Mouse (Mus musculus): ENCODE data around the gene Slc25a19. TPM values are rescaled to one million over a fixed set of nuclear protein-coding genes. Genes with fewer than 3 reads are reported as not detected.
"Not testable (repeated sequence)": the region's sequence is repeated elsewhere in the genome, so short reads cannot be mapped to it uniquely, and the experiment has no call there.

The Slc25a19 gene
- polyA plus RNA-seq, 1 experiment from 2014 or later = 24.3 TPM

- H3K4me2 ChIP-seq (replicated peaks; ENCODE audit: low read depth, low read length); H3K27ac ChIP-seq (ENCODE audit: low read length); H3K36me3 ChIP-seq (ENCODE audit: control insufficient read depth, insufficient read depth, low read length); H3K9me3 ChIP-seq (ENCODE audit: control insufficient read depth, low read depth, low read length); H3K9ac ChIP-seq (replicated peaks; ENCODE audit: low read depth, low read length); H3K4me3 ChIP-seq (ENCODE audit: low read depth, low read length); H3K4me1 ChIP-seq (ENCODE audit: control insufficient read depth, insufficient read depth, low read length); H3K27me3 ChIP-seq (ENCODE audit: control insufficient read depth, insufficient read depth, low read length); ATAC-seq (ENCODE audit: insufficient number of reproducible peaks, insufficient read depth, low FRiP score, low read depth): not testable (repeated sequence)
- 48% methylated on average over 14 of the region's 14 CpGs for WGBS
Measured at GRCm38 (mm10) chr11:115645498-115645897, 17.4 kb upstream of the Slc25a19 start.

- ATAC-seq (ENCODE audit: insufficient number of reproducible peaks, insufficient read depth, low FRiP score, low read depth) = no peak
- Histone ChIP-seq H3K36me3 (ENCODE audit: control insufficient read depth, insufficient read depth, low read length) (no peaks in the 10 kb centered on the region; the same call in 1 of the 2 replicates), H3K4me2 (replicated peaks; ENCODE audit: low read depth, low read length) (no peak overlapping the region), H3K9me3 (ENCODE audit: control insufficient read depth, low read depth, low read length) (no peaks in the 10 kb centered on the region), H3K9ac (replicated peaks; ENCODE audit: low read depth, low read length) (no peak overlapping the region), H3K4me3 (ENCODE audit: low read depth, low read length) (no peak overlapping the region), H3K27me3 (ENCODE audit: control insufficient read depth, insufficient read depth, low read length) (no peaks in the 10 kb centered on the region), H3K4me1 (ENCODE audit: control insufficient read depth, insufficient read depth, low read length) (peaks cover 3% of the 10 kb centered on the region; the same call in 1 of the 2 replicates), H3K27ac (ENCODE audit: low read length) (no peak overlapping the region)
- 86% methylated on average over 13 of the region's 13 CpGs for WGBS
Measured at GRCm38 (mm10) chr11:115644308-115644707, 16.2 kb upstream of the Slc25a19 start.

- WGBS = 71% methylated on average over 10 of the region's 10 CpGs
- no peak for ATAC-seq (ENCODE audit: insufficient number of reproducible peaks, insufficient read depth, low FRiP score, low read depth)
- Histone ChIP-seq H3K4me2 (replicated peaks; ENCODE audit: low read depth, low read length) (no peak overlapping the region), H3K9ac (replicated peaks; ENCODE audit: low read depth, low read length) (no peak overlapping the region), H3K4me3 (ENCODE audit: low read depth, low read length) (no peak overlapping the region), H3K36me3 (ENCODE audit: control insufficient read depth, insufficient read depth, low read length) (no peaks in the 10 kb centered on the region; the same call in 1 of the 2 replicates), H3K4me1 (ENCODE audit: control insufficient read depth, insufficient read depth, low read length) (peaks cover 4% of the 10 kb centered on the region; the same call in 1 of the 2 replicates), H3K27me3 (ENCODE audit: control insufficient read depth, insufficient read depth, low read length) (no peaks in the 10 kb centered on the region), H3K27ac (ENCODE audit: low read length) (no peak overlapping the region), H3K9me3 (ENCODE audit: control insufficient read depth, low read depth, low read length) (no peaks in the 10 kb centered on the region)
Measured at GRCm38 (mm10) chr11:115643265-115643664, 15.2 kb upstream of the Slc25a19 start.

GRCm38 (mm10) chr11:115642705-115643104, 14.6 kb upstream of the Slc25a19 start:
- no peak overlapping the region for H3K9ac ChIP-seq (replicated peaks; ENCODE audit: low read depth, low read length)
- peaks cover 4% of the 10 kb centered on the region; the same call in 1 of the 2 replicates for H3K4me1 ChIP-seq (ENCODE audit: control insufficient read depth, insufficient read depth, low read length)
- H3K4me3 ChIP-seq (ENCODE audit: low read depth, low read length) = no peak overlapping the region
- H3K27me3 ChIP-seq (ENCODE audit: control insufficient read depth, insufficient read depth, low read length) = no peaks in the 10 kb centered on the region
- H3K4me2 ChIP-seq (replicated peaks; ENCODE audit: low read depth, low read length) = no peak overlapping the region
- 92% methylated on average over 2 of the region's 2 CpGs for WGBS
- ATAC-seq (ENCODE audit: insufficient number of reproducible peaks, insufficient read depth, low FRiP score, low read depth) = no peak
- no peaks in the 10 kb centered on the region; the same call in 1 of the 2 replicates for H3K36me3 ChIP-seq (ENCODE audit: control insufficient read depth, insufficient read depth, low read length)
- H3K9me3 ChIP-seq (ENCODE audit: control insufficient read depth, low read depth, low read length) = no peaks in the 10 kb centered on the region
- H3K27ac ChIP-seq (ENCODE audit: low read length) = no peak overlapping the region

GRCm38 (mm10) chr11:115641664-115642036, 13.6 kb upstream of the Slc25a19 start:
- ATAC-seq (ENCODE audit: insufficient number of reproducible peaks, insufficient read depth, low FRiP score, low read depth) = no peak
- Histone ChIP-seq H3K9ac (replicated peaks; ENCODE audit: low read depth, low read length) (no peak overlapping the region), H3K27ac (ENCODE audit: low read length) (no peak overlapping the region), H3K4me1 (ENCODE audit: control insufficient read depth, insufficient read depth, low read length) (peaks cover 4% of the 10 kb centered on the region; the same call in 1 of the 2 replicates), H3K4me2 (replicated peaks; ENCODE audit: low read depth, low read length) (no peak overlapping the region), H3K27me3 (ENCODE audit: control insufficient read depth, insufficient read depth, low read length) (no peaks in the 10 kb centered on the region), H3K4me3 (ENCODE audit: low read depth, low read length) (no peak overlapping the region), H3K36me3 (ENCODE audit: control insufficient read depth, insufficient read depth, low read length) (no peaks in the 10 kb centered on the region; the same call in 1 of the 2 replicates), H3K9me3 (ENCODE audit: control insufficient read depth, low read depth, low read length) (no peaks in the 10 kb centered on the region)
- WGBS = 89% methylated on average over 4 of the region's 4 CpGs

- 53% methylated on average over 14 of the region's 14 CpGs for WGBS
- no peak for ATAC-seq (ENCODE audit: insufficient number of reproducible peaks, insufficient read depth, low FRiP score, low read depth)
Measured at GRCm38 (mm10) chr11:115640978-115641663, 13.0 kb upstream of the Slc25a19 start.

GRCm38 (mm10) chr11:115640311-115640828, 12.3 kb upstream of the Slc25a19 start:
- no peaks in the 10 kb centered on the region for H3K36me3 ChIP-seq (ENCODE audit: control insufficient read depth, insufficient read depth, low read length)
- H3K27ac ChIP-seq (ENCODE audit: low read length) = no peak overlapping the region
- no peak overlapping the region for H3K4me3 ChIP-seq (ENCODE audit: low read depth, low read length)
- H3K9me3 ChIP-seq (ENCODE audit: control insufficient read depth, low read depth, low read length) = no peaks in the 10 kb centered on the region
- ATAC-seq (ENCODE audit: insufficient number of reproducible peaks, insufficient read depth, low FRiP score, low read depth) = no peak
- H3K4me2 ChIP-seq (replicated peaks; ENCODE audit: low read depth, low read length) = no peak overlapping the region
- no peak overlapping the region for H3K9ac ChIP-seq (replicated peaks; ENCODE audit: low read depth, low read length)
- WGBS = 80% methylated on average over 3 of the region's 4 CpGs
- H3K4me1 ChIP-seq (ENCODE audit: control insufficient read depth, insufficient read depth, low read length) = peaks cover 4% of the 10 kb centered on the region; the same call in 1 of the 2 replicates
- no peaks in the 10 kb centered on the region for H3K27me3 ChIP-seq (ENCODE audit: control insufficient read depth, insufficient read depth, low read length)

More at GRCm38 (mm10) chr11:115640978-115641663, 13.0 kb upstream of the Slc25a19 start:
- Histone ChIP-seq H3K27ac (ENCODE audit: low read length) (no peak overlapping the region), H3K36me3 (ENCODE audit: control insufficient read depth, insufficient read depth, low read length) (no peaks in the 10 kb centered on the region), H3K9ac (replicated peaks; ENCODE audit: low read depth, low read length) (no peak overlapping the region), H3K4me3 (ENCODE audit: low read depth, low read length) (no peak overlapping the region), H3K27me3 (ENCODE audit: control insufficient read depth, insufficient read depth, low read length) (no peaks in the 10 kb centered on the region), H3K4me2 (replicated peaks; ENCODE audit: low read depth, low read length) (no peak overlapping the region), H3K4me1 (ENCODE audit: control insufficient read depth, insufficient read depth, low read length) (peaks cover 4% of the 10 kb centered on the region; the same call in 1 of the 2 replicates), H3K9me3 (ENCODE audit: control insufficient read depth, low read depth, low read length) (no peaks in the 10 kb centered on the region)

GRCm38 (mm10) chr11:115639540-115639939, 11.4 kb upstream of the Slc25a19 start:
- no peak for ATAC-seq (ENCODE audit: insufficient number of reproducible peaks, insufficient read depth, low FRiP score, low read depth)
- no peaks in the 10 kb centered on the region for H3K9me3 ChIP-seq (ENCODE audit: control insufficient read depth, low read depth, low read length)
- no peak overlapping the region for H3K4me3 ChIP-seq (ENCODE audit: low read depth, low read length)
- no peaks in the 10 kb centered on the region for H3K27me3 ChIP-seq (ENCODE audit: control insufficient read depth, insufficient read depth, low read length)
- H3K9ac ChIP-seq (replicated peaks; ENCODE audit: low read depth, low read length) = no peak overlapping the region
- no peaks in the 10 kb centered on the region for H3K36me3 ChIP-seq (ENCODE audit: control insufficient read depth, insufficient read depth, low read length)
- H3K27ac ChIP-seq (ENCODE audit: low read length) = no peak overlapping the region
- H3K4me2 ChIP-seq (replicated peaks; ENCODE audit: low read depth, low read length) = no peak overlapping the region
- H3K4me1 ChIP-seq (ENCODE audit: control insufficient read depth, insufficient read depth, low read length) = peaks cover 4% of the 10 kb centered on the region; the same call in 1 of the 2 replicates
- 70% methylated on average over 4 of the region's 4 CpGs for WGBS

Measured in stomach, embryonic 14.5 days (tissue).